In the genomic region with DNA sequence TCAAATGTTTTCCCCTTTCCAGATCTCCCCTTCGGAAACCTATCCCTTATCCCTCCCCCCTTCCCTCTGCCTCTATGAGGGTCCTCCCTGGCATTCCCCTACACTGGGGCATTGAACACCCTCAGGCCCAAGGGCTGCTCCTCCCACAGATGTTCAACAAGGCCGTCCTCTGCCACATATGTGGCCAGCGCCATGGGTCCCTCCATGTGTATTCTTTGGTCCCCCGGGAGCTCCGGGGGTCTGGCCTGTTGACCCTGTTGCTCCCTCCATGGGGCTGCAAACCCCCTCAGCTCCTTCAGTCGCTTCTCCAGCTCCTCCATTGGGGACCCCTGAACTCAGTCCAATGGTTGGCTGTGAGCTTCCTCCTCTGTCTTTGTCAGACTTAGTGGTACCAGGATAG, we compare ENCODE assay signal across 7 mouse cellular contexts.
DNase-seq lines count a peak whose midpoint lies in the region.

No protein-coding gene starts in this region.

- DNase-seq in frontal cortex, postnatal 10 days (ENCODE audit: low spot score in 2 of 2): peak; percentile 1 to 3
- peak; percentile 89 for DNase-seq in heart, adult 11 months
- DNase-seq in layer of hippocampus, adult 11-12 months (ENCODE audit: low spot score): peak; percentile 0
- DNase-seq in spleen, postnatal 4 days (ENCODE audit: low spot score in 2 of 2): peak; percentile 8 to 47
- DNase-seq in testis, postnatal 10 days (ENCODE audit: low spot score): peak; percentile 25
- peak; percentile 1 for DNase-seq in thymus, postnatal 14 days
- peak; percentile 17 to 54 for DNase-seq in urinary bladder, postnatal 4 days (ENCODE audit: low spot score in 2 of 2)

Comparison
In these comparisons a context has a peak if more than half of its experiments do, and no peak if none do; other contexts are left out.
1. Peak in every context shown above with its lines: DNase-seq.
2. DNase-seq: peak in every context shown above with its lines; median percentile 89 in heart, adult 11 months; 36 in urinary bladder, postnatal 4 days; 28 in spleen, postnatal 4 days; 25 in testis, postnatal 10 days; 2 in frontal cortex, postnatal 10 days; 1 in thymus, postnatal 14 days; 0 in layer of hippocampus, adult 11-12 months.